Mouse (Mus musculus) midbrain, embryonic 10.5 days (tissue): ENCODE results near the gene Pik3c2g. TPM values are rescaled to one million over a fixed set of nuclear protein-coding genes. Genes with fewer than 3 reads are reported as not detected.

Source experiments
- DNase-seq: peaks from one replicate; pipeline ENCODE4 v3.0.0-alpha.2; 2017; ENCODE audit warnings: low spot score
- H3K27ac ChIP-seq: fragments of 300-500 bp; sonication (generic); replicated peaks from 2 replicates; pipeline ENCODE4 v1.5.1; 2016; ENCODE audit warnings: mild to moderate bottlenecking
- H3K27me3 ChIP-seq: fragments of 300-500 bp; sonication (generic); 2 replicates; pipeline ENCODE4 v1.6.1; 2016; ENCODE audit warnings: low read depth, mild to moderate bottlenecking; ENCODE audit not compliant: poor library complexity, severe bottlenecking
- H3K36me3 ChIP-seq: fragments of 300-500 bp; sonication (generic); 2 replicates; pipeline ENCODE4 v1.6.1; 2016; ENCODE audit warnings: mild to moderate bottlenecking, moderate library complexity
- H3K4me1 ChIP-seq: fragments of 300-500 bp; sonication (generic); 2 replicates; pipeline ENCODE4 v1.6.1; 2016
- H3K4me3 ChIP-seq: fragments of 300-500 bp; sonication (generic); 2 replicates; pipeline ENCODE4 v1.5.1; 2016; ENCODE audit warnings: mild to moderate bottlenecking, moderate library complexity
- H3K9me3 ChIP-seq: fragments of 300-500 bp; sonication (generic); replicated peaks from 2 replicates; pipeline ENCODE4 v1.6.1; 2016; ENCODE audit warnings: mild to moderate bottlenecking
- WGBS: fragments of 180-500 bp; shearing (Covaris S2); methylation state at CpG from one replicate; pipeline ENCODE4 v1.1.7; 2016; 5-methylcytosine and 5-hydroxymethylcytosine counted together
- polyA plus RNA-seq: library from polyadenylated mRNA; unstranded; fragments of >200 nt; fragmentation: Nextera tagmentation; extraction: Ambion mirVana; gene quantifications from 2 replicates; pipeline ENCODE4 v1.2.1, GENCODE M21; 2016

The Pik3c2g gene
- polyA plus RNA-seq, 1 experiment from 2014 or later: not detected

- WGBS: 92% methylated on average over 8 of the region's 8 CpGs
Observed at GRCm38 (mm10) chr6:139799541-139800226, 212.7 kb downstream of the Pik3c2g start.

GRCm38 (mm10) chr6:139821916-139822315 lies 234.9 kb downstream of the Pik3c2g start:
- H3K36me3 ChIP-seq: no peaks in the 10 kb centered on the region
- no peaks in the 10 kb centered on the region for H3K9me3 ChIP-seq
- H3K4me3 ChIP-seq: no peak overlapping the region
- DNase-seq: no peak
- H3K27ac ChIP-seq: no peak overlapping the region
- H3K27me3 ChIP-seq: no peaks in the 10 kb centered on the region
- no peaks in the 10 kb centered on the region for H3K4me1 ChIP-seq
- WGBS: 85% methylated on average over 8 of the region's 8 CpGs

More at GRCm38 (mm10) chr6:139799541-139800226, 212.7 kb downstream of the Pik3c2g start:
- no peaks in the 10 kb centered on the region for H3K27me3 ChIP-seq
- DNase-seq: no peak
- H3K36me3 ChIP-seq: no peaks in the 10 kb centered on the region
- H3K4me1 ChIP-seq: 0 out of 2 replicates have a peak, but pooled peaks cover 2% of the 10 kb centered on the region
- no peaks in the 10 kb centered on the region for H3K9me3 ChIP-seq
- H3K4me3 ChIP-seq: no peak overlapping the region
- H3K27ac ChIP-seq: no peak overlapping the region

- H3K4me1 ChIP-seq: no peaks in the 10 kb centered on the region
- H3K9me3 ChIP-seq: no peaks in the 10 kb centered on the region
- no peak overlapping the region for H3K4me3 ChIP-seq
- DNase-seq: no peak
- H3K27ac ChIP-seq: no peak overlapping the region
- WGBS: 87% methylated on average over 6 of the region's 6 CpGs
- no peaks in the 10 kb centered on the region for H3K27me3 ChIP-seq
- no peaks in the 10 kb centered on the region for H3K36me3 ChIP-seq
Observed at GRCm38 (mm10) chr6:139838239-139838638, 251.2 kb downstream of the Pik3c2g start.

GRCm38 (mm10) chr6:139838713-139839112 lies 251.7 kb downstream of the Pik3c2g start:
- WGBS: 90% methylated on average over 3 of the region's 3 CpGs
- no peak for DNase-seq
- Histone ChIP-seq H3K9me3 (no peaks in the 10 kb centered on the region), H3K4me3 (no peak overlapping the region), H3K36me3 (no peaks in the 10 kb centered on the region), H3K27ac (no peak overlapping the region), H3K4me1 (no peaks in the 10 kb centered on the region), H3K27me3 (no peaks in the 10 kb centered on the region)

GRCm38 (mm10) chr6:139839907-139840306 lies 252.9 kb downstream of the Pik3c2g start:
- H3K4me3 ChIP-seq: no peak overlapping the region
- H3K36me3 ChIP-seq: no peaks in the 10 kb centered on the region
- no peak for DNase-seq
- H3K27ac ChIP-seq: no peak overlapping the region
- WGBS: 87% methylated on average over 7 of the region's 7 CpGs
- H3K4me1 ChIP-seq: no peaks in the 10 kb centered on the region
- no peaks in the 10 kb centered on the region for H3K9me3 ChIP-seq
- no peaks in the 10 kb centered on the region for H3K27me3 ChIP-seq

GRCm38 (mm10) chr6:139841272-139841671 lies 254.3 kb downstream of the Pik3c2g start:
- 95% methylated on average over 8 of the region's 8 CpGs for WGBS
- Histone ChIP-seq H3K9me3 (no peaks in the 10 kb centered on the region), H3K4me3 (no peak overlapping the region), H3K4me1 (no peaks in the 10 kb centered on the region), H3K27me3 (no peaks in the 10 kb centered on the region), H3K27ac (no peak overlapping the region), H3K36me3 (no peaks in the 10 kb centered on the region)
- no peak for DNase-seq

GRCm38 (mm10) chr6:139842626-139843025 lies 255.6 kb downstream of the Pik3c2g start:
- no peaks in the 10 kb centered on the region for H3K9me3 ChIP-seq

GRCm38 (mm10) chr6:139843531-139843930 lies 256.5 kb downstream of the Pik3c2g start:
- Histone ChIP-seq H3K27ac (no peak overlapping the region), H3K4me1 (no peaks in the 10 kb centered on the region), H3K9me3 (no peaks in the 10 kb centered on the region), H3K27me3 (no peaks in the 10 kb centered on the region), H3K4me3 (no peak overlapping the region), H3K36me3 (no peaks in the 10 kb centered on the region)
- 80% methylated on average over 4 of the region's 4 CpGs for WGBS
- no peak for DNase-seq

More at GRCm38 (mm10) chr6:139842626-139843025, 255.6 kb downstream of the Pik3c2g start:
- no peaks in the 10 kb centered on the region for H3K4me1 ChIP-seq
- H3K27me3 ChIP-seq: no peaks in the 10 kb centered on the region
- 94% methylated on average over 1 of the region's 1 CpGs for WGBS
- no peak overlapping the region for H3K27ac ChIP-seq
- H3K4me3 ChIP-seq: no peak overlapping the region
- no peak for DNase-seq
- no peaks in the 10 kb centered on the region for H3K36me3 ChIP-seq

- H3K4me3 ChIP-seq: no peak overlapping the region
- no peak for DNase-seq
- H3K27me3 ChIP-seq: no peaks in the 10 kb centered on the region
- WGBS: 89% methylated on average over 7 of the region's 7 CpGs
- H3K36me3 ChIP-seq: no peaks in the 10 kb centered on the region
- H3K27ac ChIP-seq: no peak overlapping the region
- H3K4me1 ChIP-seq: no peaks in the 10 kb centered on the region
- H3K9me3 ChIP-seq: no peaks in the 10 kb centered on the region
Observed at GRCm38 (mm10) chr6:139846889-139847544, 260.0 kb downstream of the Pik3c2g start.

GRCm38 (mm10) chr6:139849931-139850330 lies 262.9 kb downstream of the Pik3c2g start:
- no peak for DNase-seq
- no peak overlapping the region for H3K27ac ChIP-seq
- 77% methylated on average over 3 of the region's 3 CpGs for WGBS

GRCm38 (mm10) chr6:139851705-139852603 lies 264.9 kb downstream of the Pik3c2g start:
- 92% methylated on average over 21 of the region's 21 CpGs for WGBS
- DNase-seq: no peak

More at GRCm38 (mm10) chr6:139849931-139850330, 262.9 kb downstream of the Pik3c2g start:
- Histone ChIP-seq H3K4me1 (no peaks in the 10 kb centered on the region), H3K9me3 (no peaks in the 10 kb centered on the region), H3K36me3 (no peaks in the 10 kb centered on the region), H3K4me3 (no peak overlapping the region), H3K27me3 (no peaks in the 10 kb centered on the region)

GRCm38 (mm10) chr6:139852836-139853235 lies 265.8 kb downstream of the Pik3c2g start:
- H3K36me3 ChIP-seq: no peaks in the 10 kb centered on the region
- no peak overlapping the region for H3K27ac ChIP-seq
- no peaks in the 10 kb centered on the region for H3K9me3 ChIP-seq
- 94% methylated on average over 3 of the region's 3 CpGs for WGBS
- no peaks in the 10 kb centered on the region for H3K27me3 ChIP-seq
- H3K4me3 ChIP-seq: no peak overlapping the region
- no peaks in the 10 kb centered on the region for H3K4me1 ChIP-seq
- no peak for DNase-seq

More at GRCm38 (mm10) chr6:139851705-139852603, 264.9 kb downstream of the Pik3c2g start:
- no peaks in the 10 kb centered on the region for H3K36me3 ChIP-seq
- H3K9me3 ChIP-seq: no peaks in the 10 kb centered on the region
- no peaks in the 10 kb centered on the region for H3K4me1 ChIP-seq
- no peak overlapping the region for H3K4me3 ChIP-seq
- H3K27ac ChIP-seq: no peak overlapping the region
- no peaks in the 10 kb centered on the region for H3K27me3 ChIP-seq
